Mouse (Mus musculus) frontal cortex, adult (tissue): ENCODE measurements around the gene Ankrd42.

ENCODE experiments used
- ATAC-seq: cut with Nextera tagmentation; 2 replicates; pipeline ENCODE4 v1.9.2; 2017; ENCODE audit warnings: mild to moderate bottlenecking, moderate library complexity, mixed read lengths; ENCODE audit not compliant: low TSS enrichment

Ankrd42 gene

GRCm38 (mm10) chr7:92637021-92637625 lies at the start of gene Ankrd42:
Gene Ankrd42, minus strand, starts transcription at chr7:92637142.
- peak; percentile 98 for ATAC-seq

DNA sequence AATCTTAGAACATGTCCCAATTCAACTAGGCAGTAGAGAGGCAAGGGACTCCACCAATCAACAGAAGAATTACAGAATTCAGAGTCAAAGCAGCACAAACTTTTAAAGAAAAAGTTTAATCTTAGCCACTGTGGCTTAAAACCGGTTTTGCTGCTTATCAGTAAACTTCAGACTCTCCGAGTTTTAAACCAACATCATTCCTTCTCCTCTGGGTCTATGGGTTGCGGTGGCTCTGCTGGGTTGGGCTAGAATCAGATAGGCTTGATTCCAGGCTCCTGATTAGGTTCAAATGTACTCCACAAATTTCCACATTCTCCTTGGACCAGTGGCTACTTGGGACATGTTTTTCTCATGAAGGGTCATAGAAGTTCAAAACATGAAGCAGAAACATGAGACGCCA lies 40.4 kb upstream of the Ankrd42 start:
- ATAC-seq = no peak

GRCm38 (mm10) chr7:92675131-92675530 lies 38.2 kb upstream of the Ankrd42 start:
- ATAC-seq = no peak

GRCm38 (mm10) chr7:92669507-92670471 lies 32.8 kb upstream of the Ankrd42 start, which contains the start of gene Pcf11:
Gene Pcf11, minus strand, starts transcription at chr7:92669934.
- peak; percentile 96 for ATAC-seq

DNA sequence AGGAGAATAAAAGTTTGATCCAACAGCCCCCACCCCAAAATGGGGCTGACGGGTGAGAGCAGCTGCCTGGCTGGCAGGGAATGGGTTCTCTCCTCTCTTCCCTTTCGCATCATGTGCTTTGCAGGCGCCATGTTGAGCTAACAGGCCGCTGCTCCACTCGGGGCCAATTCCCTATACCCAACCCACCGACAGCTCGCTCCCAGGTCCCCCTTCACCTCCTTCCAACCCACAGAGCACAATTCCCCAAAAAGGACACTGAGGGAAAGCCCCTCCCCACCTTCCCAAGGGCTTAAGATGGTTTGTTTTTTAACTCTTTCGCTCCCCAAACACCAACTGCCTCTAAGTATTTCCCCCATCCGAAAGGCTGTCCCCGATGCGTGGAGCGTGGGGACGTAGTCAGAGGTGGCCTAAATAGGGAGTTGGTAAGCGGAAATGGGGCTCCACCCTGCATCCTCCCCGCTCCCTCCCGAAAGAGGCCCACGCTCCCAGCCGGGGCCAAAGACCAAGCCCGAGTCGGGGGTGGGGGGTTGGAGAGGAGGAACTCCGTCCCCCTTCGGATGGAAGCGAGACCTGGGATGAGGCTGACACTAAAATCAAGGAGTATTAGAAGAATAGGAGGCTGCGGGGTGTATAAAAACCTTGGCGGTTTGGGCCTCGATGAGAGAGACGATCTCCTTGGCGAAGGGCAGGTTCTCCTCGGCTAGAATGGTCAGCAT lies 32.0 kb upstream of the Ankrd42 start:
- peak; percentile 56 for ATAC-seq

GRCm38 (mm10) chr7:92666274-92666820 lies 29.4 kb upstream of the Ankrd42 start:
- no peak for ATAC-seq

DNA sequence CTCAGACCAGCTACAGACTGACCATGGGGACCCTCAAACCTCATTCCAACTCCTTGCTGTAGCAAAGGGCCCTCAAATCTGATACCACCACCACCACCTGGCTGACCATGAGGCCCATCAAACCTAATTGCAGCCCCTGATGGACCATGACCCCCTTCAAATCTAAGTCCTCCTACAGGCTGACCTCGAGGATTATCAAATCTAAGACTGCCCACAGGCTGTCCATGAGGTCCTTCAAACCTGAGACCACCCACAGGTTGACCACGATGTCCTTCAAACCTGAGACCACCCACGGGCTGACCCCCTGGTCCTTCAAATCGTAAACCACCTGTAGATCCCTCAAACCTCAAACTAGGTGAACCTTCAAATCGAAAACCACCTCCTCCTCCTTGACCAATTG lies 21.1 kb upstream of the Ankrd42 start:
- ATAC-seq = no peak

DNA sequence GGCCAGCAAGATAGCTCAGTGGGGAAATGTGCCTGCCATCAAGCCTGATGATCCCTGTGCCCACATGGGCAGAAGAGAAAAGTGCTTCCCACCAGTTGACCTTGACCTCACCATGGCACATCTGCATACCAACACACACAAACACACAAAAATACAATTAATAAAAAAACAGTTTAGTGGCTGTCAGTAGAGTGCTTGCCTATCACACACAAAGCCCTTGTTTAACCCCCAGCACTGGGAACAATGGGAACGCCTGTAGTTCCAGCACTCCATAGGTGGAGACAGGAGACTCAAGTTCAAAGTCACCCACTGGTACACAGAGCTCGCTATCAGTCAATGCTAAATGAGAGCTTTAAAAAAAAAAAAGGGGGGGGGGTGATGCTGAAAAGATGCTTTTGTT lies 19.4 kb upstream of the Ankrd42 start:
- ATAC-seq = no peak

GRCm38 (mm10) chr7:92653329-92653728 lies 16.4 kb upstream of the Ankrd42 start:
- no peak for ATAC-seq

DNA sequence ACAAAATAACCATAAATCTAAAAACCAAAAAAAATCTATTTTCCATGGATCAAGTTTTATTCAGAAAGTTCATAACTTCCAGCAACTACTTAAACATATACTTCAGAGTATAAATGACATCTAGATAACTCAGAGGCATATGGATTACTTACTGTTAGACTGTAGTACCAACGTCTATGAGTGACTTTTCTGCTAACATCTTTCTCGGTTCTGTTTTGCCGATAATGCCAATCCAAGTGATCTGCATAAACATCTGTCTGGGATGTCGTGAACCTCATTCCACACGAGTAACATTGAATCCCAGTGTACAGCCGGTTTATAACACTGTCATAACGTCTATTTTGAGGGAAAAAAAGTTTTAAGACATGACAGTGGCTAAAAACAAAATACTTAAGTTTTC lies 10.8 kb upstream of the Ankrd42 start:
- no peak for ATAC-seq

- no peak for ATAC-seq
Measured at GRCm38 (mm10) chr7:92642358-92642757, 5.4 kb upstream of the Ankrd42 start.

GRCm38 (mm10) chr7:92638050-92638449 lies 1.1 kb upstream of the Ankrd42 start:
- no peak for ATAC-seq

GRCm38 (mm10) chr7:92636295-92637011 lies 489 bp downstream of the Ankrd42 start:
- ATAC-seq = peak; percentile 66

GRCm38 (mm10) chr7:92630167-92630566 lies 6.8 kb downstream of the Ankrd42 start:
- ATAC-seq = peak; percentile 69; the same call in 1 of the 2 replicates

DNA sequence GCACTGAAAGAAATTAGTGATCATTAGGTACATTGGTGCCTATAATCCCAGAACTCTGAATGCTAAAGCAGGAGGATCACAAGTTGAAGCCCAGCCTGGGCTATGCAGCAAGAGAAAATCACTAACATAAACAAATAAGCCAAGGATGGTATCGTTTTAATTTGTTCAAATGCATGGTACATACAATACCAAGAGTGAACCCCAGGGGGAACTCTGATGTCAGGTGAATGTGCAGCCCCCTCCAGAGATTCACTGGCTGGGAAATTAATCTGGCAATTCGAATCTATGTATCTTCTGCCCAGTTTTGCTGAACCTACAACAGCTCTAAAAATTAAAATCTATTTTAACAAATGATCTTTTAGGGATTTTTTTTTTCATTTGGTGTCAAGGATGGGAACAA lies 12.5 kb downstream of the Ankrd42 start:
- ATAC-seq = no peak

GRCm38 (mm10) chr7:92610830-92611229 lies 26.1 kb downstream of the Ankrd42 start:
- no peak for ATAC-seq

GRCm38 (mm10) chr7:92604961-92605360 lies 32.0 kb downstream of the Ankrd42 start:
- ATAC-seq = no peak

- ATAC-seq = peak; percentile 67; the same call in 1 of the 2 replicates
Measured at GRCm38 (mm10) chr7:92590842-92591241, 46.1 kb downstream of the Ankrd42 start.

DNA sequence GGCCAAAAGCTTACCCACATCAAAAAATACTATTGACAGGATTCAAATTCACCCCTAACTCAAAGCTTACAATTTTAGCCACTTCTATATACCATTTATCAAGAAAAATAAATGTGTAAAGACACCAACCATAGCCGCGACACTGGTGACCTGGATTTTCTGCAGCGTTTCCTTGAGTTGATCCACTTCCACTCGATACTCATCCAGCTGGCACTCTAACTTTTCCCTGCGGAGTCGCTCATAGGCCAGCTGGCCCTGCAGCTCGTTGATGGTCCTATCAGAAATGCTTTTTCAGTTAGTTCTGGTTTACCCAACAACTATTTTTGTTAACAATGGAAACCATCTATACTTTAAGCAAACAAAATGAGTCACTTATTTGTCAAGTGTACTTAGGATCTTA lies 47.0 kb downstream of the Ankrd42 start:
- ATAC-seq = no peak

- ATAC-seq = peak; percentile 52; the same call in 1 of the 2 replicates
Measured at GRCm38 (mm10) chr7:92583567-92583966, 53.4 kb downstream of the Ankrd42 start.

DNA sequence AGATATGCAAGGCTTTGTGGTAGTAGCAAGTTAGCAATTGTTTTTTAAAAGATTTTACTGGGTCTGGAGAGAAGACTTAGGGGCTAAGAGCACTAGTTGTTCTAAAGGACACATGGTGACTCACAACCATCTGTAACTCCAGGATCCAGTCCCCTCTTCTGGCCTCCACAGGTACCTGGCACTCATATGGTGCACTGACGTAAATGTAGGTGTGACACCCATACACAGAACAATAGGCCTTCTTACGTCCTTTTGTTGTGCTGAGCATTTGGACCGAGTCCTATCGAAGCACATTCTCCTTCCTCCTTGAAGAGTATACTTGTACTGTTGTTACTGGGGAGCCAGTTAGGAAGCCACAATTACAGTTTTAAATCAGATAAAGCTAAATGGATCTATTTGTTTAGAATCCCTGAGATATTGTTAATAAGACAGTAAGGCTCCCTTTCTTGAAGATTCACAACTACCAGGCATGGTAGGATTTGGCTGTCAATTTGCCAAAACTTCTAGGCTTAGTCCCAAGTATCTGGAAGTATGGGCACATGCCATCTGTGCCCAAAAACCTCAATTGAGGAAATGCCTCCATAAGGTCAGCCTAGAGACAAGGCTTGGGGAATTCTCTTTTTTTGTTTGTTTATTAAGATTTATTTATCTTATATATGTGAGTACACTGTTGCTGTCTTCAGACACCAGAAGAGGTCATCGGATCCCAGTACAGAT lies 56.3 kb downstream of the Ankrd42 start:
- ATAC-seq = no peak
